Mouse (Mus musculus) hindbrain, postnatal 0 days (tissue): ENCODE results near the gene Plxdc1. TPM values are rescaled to one million over a fixed set of nuclear protein-coding genes. Genes with fewer than 3 reads are reported as not detected.

Experiments used
- ATAC-seq: fragments of 200-750 bp; cut with Nextera tagmentation; 2 replicates; pipeline ENCODE4 v1.8.0; 2017; ENCODE audit warnings: mild to moderate bottlenecking, moderate TSS enrichment, moderate library complexity
- DNase-seq: peaks from one replicate; pipeline ENCODE4 v3.0.0-alpha.2; 2015; ENCODE audit warnings: low spot score
- H3K27ac ChIP-seq: fragments of 300-500 bp; sonication (generic); 2 replicates; pipeline ENCODE4 v1.5.1; 2014; ENCODE audit warnings: mild to moderate bottlenecking
- H3K27me3 ChIP-seq: fragments of 300-500 bp; sonication (generic); 2 replicates; pipeline ENCODE4 v1.6.1; 2014; ENCODE audit warnings: low read length, mixed read lengths; ENCODE audit not compliant: insufficient read depth
- H3K36me3 ChIP-seq: fragments of 300-500 bp; sonication (generic); 2 replicates; pipeline ENCODE4 v1.6.1; 2014; ENCODE audit warnings: low read length, mixed read lengths; ENCODE audit not compliant: insufficient read depth
- H3K4me1 ChIP-seq: fragments of 300-500 bp; sonication (generic); 2 replicates; pipeline ENCODE4 v1.6.1; 2014; ENCODE audit warnings: antibody characterized with exemption, low read length, mixed read lengths; ENCODE audit not compliant: insufficient read depth
- H3K4me2 ChIP-seq: fragments of 300-500 bp; sonication (generic); 2 replicates; pipeline ENCODE4 v1.6.1; 2014; ENCODE audit warnings: low read depth, mild to moderate bottlenecking, low read length, moderate library complexity, mixed read lengths
- H3K4me3 ChIP-seq: fragments of 300-500 bp; sonication (generic); 2 replicates; pipeline ENCODE4 v1.5.1; 2014; ENCODE audit warnings: low read length
- H3K9ac ChIP-seq: fragments of 300-500 bp; sonication (generic); replicated peaks from 2 replicates; pipeline ENCODE4 v1.6.1; 2014; ENCODE audit warnings: mild to moderate bottlenecking, low read length, moderate library complexity, mixed read lengths
- H3K9me3 ChIP-seq: fragments of 300-500 bp; sonication (generic); 2 replicates; pipeline ENCODE4 v1.6.1; 2016; ENCODE audit warnings: low read length, mixed read lengths
- CTCF ChIP-seq: IDR thresholded peaks from 2 replicates; pipeline ENCODE4 v1.5.1; 2016; ENCODE audit warnings: antibody characterized with exemption, control low read depth, low read depth
- WGBS: fragments of 180-500 bp; shearing (Covaris S2); extraction: QIAGEN DNeasy Blood & Tissue Kit; methylation state at CpG from one replicate; pipeline ENCODE4 v1.1.7; 2014; 5-methylcytosine and 5-hydroxymethylcytosine counted together
- polyA plus RNA-seq: library from polyadenylated mRNA; unstranded; fragments of >200 nt; fragmentation: Nextera tagmentation; extraction: Ambion mirVana; gene quantifications from 2 replicates; pipeline ENCODE4 v1.2.1, GENCODE M21; 2015
- total RNA-seq: library from RNA; depleted of rRNA; stranded (reverse); fragments of >200 nt; gene quantifications from 2 replicates; pipeline ENCODE4 v1.2.3, GENCODE M21; 2014

Gene Plxdc1
- total and polyA plus RNA-seq, 2 experiments from 2014 or later: 3.8 to 4.2 TPM

DNA sequence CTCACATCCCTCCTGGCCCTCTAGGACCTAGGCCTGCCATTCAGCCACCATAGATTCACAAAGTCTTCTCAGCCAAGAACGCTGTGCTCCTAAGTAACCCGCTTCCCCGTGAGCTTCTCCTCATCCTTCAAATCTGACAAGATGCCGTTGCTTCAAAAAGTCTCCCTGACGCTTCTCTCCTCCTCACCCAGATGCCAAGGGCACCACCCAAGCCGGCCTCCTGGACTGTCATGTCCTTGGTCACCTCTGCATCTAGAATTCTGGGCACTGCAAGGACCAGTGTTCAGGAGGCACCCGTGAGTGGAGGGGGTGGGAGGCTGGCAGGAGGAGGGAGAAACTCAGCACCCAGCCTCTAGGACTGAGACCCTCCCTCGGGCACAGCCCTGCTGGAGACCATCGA, 3.5 kb downstream of the Plxdc1 start:
- WGBS: 84% methylated on average over 9 of the region's 9 CpGs

DNA sequence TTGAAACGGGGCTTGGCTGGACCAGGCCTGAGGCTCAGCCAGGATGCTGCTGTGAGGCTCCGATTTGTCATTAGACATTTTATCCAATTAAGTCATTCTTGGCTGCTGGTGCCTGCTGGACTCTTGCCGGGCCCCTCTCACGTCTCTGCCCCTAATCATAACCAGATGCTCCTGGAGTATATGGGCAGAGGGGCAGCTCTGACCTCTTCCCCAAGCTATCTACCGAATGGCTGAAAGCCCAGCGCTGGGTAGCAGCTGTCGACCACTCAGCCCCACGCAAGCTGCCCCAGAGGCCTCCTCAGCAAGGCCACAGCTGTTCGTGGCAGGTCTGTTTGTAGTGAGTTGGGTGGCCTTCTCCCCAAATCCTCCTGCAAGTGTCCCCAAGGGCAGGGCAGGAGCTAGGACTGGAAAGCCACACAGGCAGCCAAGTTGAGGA, 5.7 kb downstream of the Plxdc1 start:
- Histone ChIP-seq H3K27me3 (peaks cover 4% of the 10 kb centered on the region; the same call in 1 of the 2 replicates), H3K36me3 (no peaks in the 10 kb centered on the region), H3K4me2 (no peak overlapping the region), H3K27ac (no peak overlapping the region), H3K4me1 (no peaks in the 10 kb centered on the region), H3K9ac (no peak overlapping the region), H3K9me3 (no peaks in the 10 kb centered on the region), H3K4me3 (no peak overlapping the region)
- WGBS: 41% methylated on average over 9 of the region's 9 CpGs
- ATAC-seq (peak; percentile 77), DNase-seq (peak; percentile 76)
- no peak for TF ChIP-seq CTCF

More for the DNA sequence above, 3.5 kb downstream of the Plxdc1 start:
- Histone ChIP-seq H3K4me2 (no peak overlapping the region), H3K27me3 (peaks cover 11% of the 10 kb centered on the region), H3K36me3 (no peaks in the 10 kb centered on the region), H3K9ac (no peak overlapping the region), H3K9me3 (no peaks in the 10 kb centered on the region), H3K4me1 (no peaks in the 10 kb centered on the region), H3K4me3 (no peak overlapping the region), H3K27ac (no peak overlapping the region)
- no peak for TF ChIP-seq CTCF
- DNase-seq (no peak), ATAC-seq (no peak)

GRCm38 (mm10) chr11:97979824-97980495, 6.3 kb downstream of the Plxdc1 start:
- H3K4me3 ChIP-seq: no peak overlapping the region
- H3K36me3 ChIP-seq: no peaks in the 10 kb centered on the region
- H3K27ac ChIP-seq: no peak overlapping the region
- no peaks in the 10 kb centered on the region for H3K4me1 ChIP-seq
- ATAC-seq (no peak), DNase-seq (no peak)
- peaks cover 3% of the 10 kb centered on the region; the same call in 1 of the 2 replicates for H3K27me3 ChIP-seq
- H3K9ac ChIP-seq: no peak overlapping the region
- TF ChIP-seq CTCF: no peak
- H3K4me2 ChIP-seq: no peak overlapping the region
- 68% methylated on average over 10 of the region's 10 CpGs for WGBS
- H3K9me3 ChIP-seq: no peaks in the 10 kb centered on the region

DNA sequence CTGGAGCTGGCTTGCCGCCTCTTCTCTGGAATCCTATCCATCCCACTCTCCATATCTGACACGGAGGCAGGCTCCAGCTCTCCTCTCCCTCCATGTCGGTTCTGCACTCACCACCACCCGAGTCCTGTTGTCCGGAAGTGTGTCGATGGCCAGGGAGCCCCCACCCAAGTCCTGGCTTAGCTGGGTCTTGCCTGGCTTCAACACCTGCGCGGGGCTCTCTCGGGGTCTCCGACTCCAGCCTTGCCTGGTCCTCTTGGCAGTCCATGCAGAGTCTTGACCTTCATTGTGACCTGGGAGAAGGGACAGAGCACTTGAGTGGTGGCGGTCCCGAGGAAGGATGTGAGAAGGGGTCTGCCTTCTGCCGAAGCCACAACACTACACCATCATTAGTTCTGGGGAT, 7.9 kb downstream of the Plxdc1 start:
- Histone ChIP-seq H3K36me3 (no peaks in the 10 kb centered on the region), H3K9ac (no peak overlapping the region), H3K27me3 (no peaks in the 10 kb centered on the region), H3K27ac (no peak overlapping the region), H3K9me3 (no peaks in the 10 kb centered on the region), H3K4me1 (no peaks in the 10 kb centered on the region), H3K4me3 (no peak overlapping the region), H3K4me2 (no peak overlapping the region)
- DNase-seq (no peak), ATAC-seq (no peak)
- no peak for TF ChIP-seq CTCF
- WGBS: 91% methylated on average over 13 of the region's 13 CpGs

DNA sequence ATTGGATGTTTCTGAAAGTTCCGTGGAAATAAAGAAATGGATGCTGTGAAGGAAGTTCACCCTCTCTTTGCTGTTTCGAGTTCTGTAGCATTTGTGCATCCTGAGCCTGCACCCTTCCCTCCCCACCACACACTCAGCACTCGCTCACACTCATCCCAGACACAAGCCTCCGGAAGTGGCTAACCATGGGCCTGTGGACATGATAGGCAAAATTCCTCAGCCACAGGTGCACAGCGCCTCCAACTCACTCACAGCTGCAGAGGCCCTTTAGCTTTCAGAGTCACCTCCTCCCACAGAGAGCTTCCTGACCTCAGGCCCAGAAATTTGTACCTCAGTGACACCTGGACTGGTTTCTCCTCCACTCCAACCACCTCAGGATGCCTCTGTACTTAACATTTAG, 8.4 kb downstream of the Plxdc1 start:
- no peak overlapping the region for H3K4me3 ChIP-seq
- DNase-seq (no peak), ATAC-seq (no peak)
- no peaks in the 10 kb centered on the region for H3K9me3 ChIP-seq
- WGBS: 87% methylated on average over 5 of the region's 5 CpGs
- TF ChIP-seq CTCF: no peak
- H3K4me1 ChIP-seq: no peaks in the 10 kb centered on the region
- H3K4me2 ChIP-seq: no peak overlapping the region
- H3K36me3 ChIP-seq: no peaks in the 10 kb centered on the region
- no peak overlapping the region for H3K9ac ChIP-seq
- no peak overlapping the region for H3K27ac ChIP-seq
- H3K27me3 ChIP-seq: no peaks in the 10 kb centered on the region

DNA sequence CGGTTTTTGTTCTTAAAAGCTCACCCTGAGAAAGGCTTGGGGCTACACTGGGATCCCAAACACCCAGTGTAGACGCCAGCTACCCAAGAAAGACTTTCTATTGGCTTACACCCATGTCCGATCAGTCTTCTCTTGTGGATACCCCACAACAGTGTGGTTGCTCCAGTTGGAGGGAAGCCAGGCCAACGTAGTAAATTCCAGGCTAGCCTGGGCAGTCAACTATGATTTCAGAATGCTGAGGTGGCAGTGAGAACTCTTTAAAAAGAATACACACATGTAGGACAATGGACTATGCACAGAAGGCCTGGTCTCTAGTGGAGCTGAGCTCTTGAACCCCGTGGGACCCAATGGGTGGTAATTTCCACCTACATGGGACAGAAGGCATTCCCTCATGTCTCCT, 11.5 kb downstream of the Plxdc1 start:
- Histone ChIP-seq H3K36me3 (no peaks in the 10 kb centered on the region), H3K9me3 (no peaks in the 10 kb centered on the region), H3K9ac (no peak overlapping the region), H3K4me3 (no peak overlapping the region), H3K27me3 (no peaks in the 10 kb centered on the region), H3K4me1 (0 out of 2 replicates have a peak, but pooled peaks cover 4% of the 10 kb centered on the region), H3K4me2 (no peak overlapping the region), H3K27ac (no peak overlapping the region)
- no peak for ATAC-seq
- DNase-seq: no peak
- no peak for TF ChIP-seq CTCF
- 81% methylated on average over 5 of the region's 5 CpGs for WGBS

- no peak for TF ChIP-seq CTCF
- H3K4me3 ChIP-seq: no peak overlapping the region
- H3K36me3 ChIP-seq: no peaks in the 10 kb centered on the region
- no peak for ATAC-seq
- WGBS: 74% methylated on average over 5 of the region's 5 CpGs
- H3K4me1 ChIP-seq: 0 out of 2 replicates have a peak, but pooled peaks cover 4% of the 10 kb centered on the region
- no peak overlapping the region for H3K9ac ChIP-seq
- no peak overlapping the region for H3K4me2 ChIP-seq
- no peaks in the 10 kb centered on the region for H3K9me3 ChIP-seq
- H3K27ac ChIP-seq: no peak overlapping the region
- no peak for DNase-seq
- no peaks in the 10 kb centered on the region for H3K27me3 ChIP-seq
Measured at GRCm38 (mm10) chr11:97974141-97974540, 12.1 kb downstream of the Plxdc1 start.
